ENCODE assay signal across 18 mouse cellular contexts in genomic region chr19:4795929-4796328, GRCm38 (mm10).
"Had no signal": no experiment of that assay in that cellular context is flagged by ENCODE, and none has a peak within 500 bp of the region (broad histone marks: within the 10 kb centered on the region; RNA-seq: fewer than 3 reads in every experiment).

No protein-coding gene starts in this region.

- H3K9ac ChIP-seq: lung, embryonic 14.5 days; midbrain, embryonic 13.5 days; midbrain, embryonic 15.5 days; neural tube, embryonic 13.5 days; neural tube, embryonic 15.5 days had no signal

- H3K4me3 ChIP-seq: midbrain, embryonic 13.5 days; midbrain, embryonic 15.5 days; myocyte; neural tube, embryonic 13.5 days; neural tube, embryonic 15.5 days had no signal

- ATAC-seq: midbrain, embryonic 13.5 days; midbrain, embryonic 15.5 days had no signal

- H3K9me3 ChIP-seq: midbrain, embryonic 13.5 days; midbrain, embryonic 15.5 days; neural tube, embryonic 13.5 days; neural tube, embryonic 15.5 days had no signal

- H3K27ac ChIP-seq: midbrain, embryonic 13.5 days; midbrain, embryonic 15.5 days; neural tube, embryonic 13.5 days; neural tube, embryonic 15.5 days had no signal

- DNase-seq: lung, adult 18-20 months; lung, embryonic 14.5 days; lung, postnatal 10 days; lung, postnatal 4 days; retina, postnatal 1 day; right cerebral cortex, adult 18-20 months; right cerebral cortex, postnatal 25 days; right cerebral cortex, postnatal 4 days; spleen, adult 18-20 months; thymus, adult 18-20 months; thymus, postnatal 14 days; thymus, postnatal 36 days had no signal

- H3K27me3 ChIP-seq: midbrain, embryonic 13.5 days; midbrain, embryonic 15.5 days; neural tube, embryonic 13.5 days; neural tube, embryonic 15.5 days had no signal

- H3K4me2 ChIP-seq: lung, embryonic 14.5 days; midbrain, embryonic 11.5 days; midbrain, embryonic 13.5 days; midbrain, embryonic 15.5 days; neural tube, embryonic 13.5 days; neural tube, embryonic 15.5 days had no signal
